Comparison of ENCODE assay signal across 28 mouse cellular contexts in genomic region chr15:70704547-70704946, GRCm38 (mm10).
DNase-seq lines count a peak whose midpoint lies in the region; ATAC-seq lines count a peak whose summit lies in the region.
"Had no signal": no experiment of that assay in that cellular context is flagged by ENCODE, and none has a peak within 500 bp of the region (broad histone marks: within the 10 kb centered on the region; RNA-seq: fewer than 3 reads in every experiment).

No protein-coding gene starts in this region.

- H3K27me3 ChIP-seq in hindbrain, embryonic 11.5 days (ENCODE audit: control insufficient read depth, insufficient read depth, low read length), result no peaks in the 10 kb centered on the region
- no peaks in the 10 kb centered on the region for H3K27me3 ChIP-seq in hindbrain, embryonic 13.5 days
- H3K27me3 ChIP-seq in neural tube, embryonic 13.5 days, result no peaks in the 10 kb centered on the region
- no peaks in the 10 kb centered on the region for H3K27me3 ChIP-seq in heart, embryonic 12.5 days (replicated peaks)
- H3K27me3 ChIP-seq: CH12.LX; embryonic facial prominence, embryonic 13.5 days; forebrain, embryonic 13.5 days; heart, embryonic 15.5 days; hindbrain, embryonic 15.5 days had no signal

- no peak overlapping the region for H3K4me2 ChIP-seq in hindbrain, embryonic 11.5 days (replicated peaks; ENCODE audit: low read depth, low read length)
- no peak overlapping the region for H3K4me2 ChIP-seq in hindbrain, embryonic 13.5 days
- no peak overlapping the region for H3K4me2 ChIP-seq in neural tube, embryonic 13.5 days
- H3K4me2 ChIP-seq in heart, embryonic 12.5 days, result no peak overlapping the region
- H3K4me2 ChIP-seq: embryonic facial prominence, embryonic 13.5 days; forebrain, embryonic 13.5 days; heart, embryonic 11.5 days; heart, embryonic 15.5 days; hindbrain, embryonic 15.5 days had no signal

- WGBS in hindbrain, embryonic 11.5 days, result 75% methylated on average over 2 of the region's 2 CpGs
- WGBS in hindbrain, embryonic 13.5 days, result 52% methylated on average over 2 of the region's 2 CpGs
- WGBS in neural tube, embryonic 13.5 days, result 42% methylated on average over 2 of the region's 2 CpGs
- WGBS in heart, embryonic 12.5 days, result 78% methylated on average over 2 of the region's 2 CpGs

- H3K9me3 ChIP-seq in hindbrain, embryonic 11.5 days (ENCODE audit: control insufficient read depth, low read length), result no peaks in the 10 kb centered on the region
- H3K9me3 ChIP-seq in hindbrain, embryonic 13.5 days, result no peaks in the 10 kb centered on the region
- peaks cover 4% of the 10 kb centered on the region; the same call in 1 of the 2 replicates for H3K9me3 ChIP-seq in neural tube, embryonic 13.5 days
- no peaks in the 10 kb centered on the region for H3K9me3 ChIP-seq in heart, embryonic 12.5 days (replicated peaks)
- H3K9me3 ChIP-seq: embryonic facial prominence, embryonic 13.5 days; forebrain, embryonic 10.5 days; forebrain, embryonic 13.5 days; G1E; heart, embryonic 15.5 days; hindbrain, embryonic 10.5 days; hindbrain, embryonic 15.5 days had no signal

- H3K4me3 ChIP-seq in hindbrain, embryonic 11.5 days (ENCODE audit: low read depth, low read length), result no peak overlapping the region
- H3K4me3 ChIP-seq in hindbrain, embryonic 13.5 days, result no peak overlapping the region
- H3K4me3 ChIP-seq in neural tube, embryonic 13.5 days, result no peak overlapping the region
- no peak overlapping the region for H3K4me3 ChIP-seq in heart, embryonic 12.5 days
- H3K4me3 ChIP-seq: embryonic facial prominence, embryonic 13.5 days; forebrain, embryonic 10.5 days; forebrain, embryonic 13.5 days; gastrocnemius, adult 2 months; heart, embryonic 15.5 days; hindbrain, embryonic 10.5 days; hindbrain, embryonic 15.5 days had no signal

- peak; percentile 51; the same call in 1 of the 2 replicates for ATAC-seq in hindbrain, embryonic 11.5 days (ENCODE audit: low FRiP score)
- no peak for ATAC-seq in hindbrain, embryonic 13.5 days (ENCODE audit: low FRiP score)
- peak; percentile 72 for ATAC-seq in neural tube, embryonic 13.5 days (ENCODE audit: low read depth)
- ATAC-seq in heart, embryonic 12.5 days (ENCODE audit: insufficient number of reproducible peaks, low FRiP score), result no peak
- ATAC-seq: forebrain, embryonic 13.5 days; forebrain, postnatal 0 days had no signal

- no peaks in the 10 kb centered on the region for H3K4me1 ChIP-seq in hindbrain, embryonic 11.5 days (replicated peaks; ENCODE audit: control insufficient read depth, insufficient read depth, low read length)
- H3K4me1 ChIP-seq in hindbrain, embryonic 13.5 days (replicated peaks), result no peaks in the 10 kb centered on the region
- peaks cover 5% of the 10 kb centered on the region; the same call in 1 of the 2 replicates for H3K4me1 ChIP-seq in neural tube, embryonic 13.5 days (replicated peaks)
- H3K4me1 ChIP-seq in heart, embryonic 12.5 days (replicated peaks), result no peaks in the 10 kb centered on the region
- H3K4me1 ChIP-seq: embryonic facial prominence, embryonic 13.5 days; forebrain, embryonic 10.5 days; forebrain, embryonic 13.5 days; heart, embryonic 15.5 days; hindbrain, embryonic 10.5 days; hindbrain, embryonic 15.5 days had no signal

- H3K36me3 ChIP-seq in hindbrain, embryonic 11.5 days (ENCODE audit: control insufficient read depth, insufficient read depth, low read length), result no peaks in the 10 kb centered on the region
- H3K36me3 ChIP-seq in hindbrain, embryonic 13.5 days, result no peaks in the 10 kb centered on the region
- no peaks in the 10 kb centered on the region for H3K36me3 ChIP-seq in neural tube, embryonic 13.5 days
- no peaks in the 10 kb centered on the region for H3K36me3 ChIP-seq in heart, embryonic 12.5 days
- H3K36me3 ChIP-seq: embryonic facial prominence, embryonic 13.5 days; forebrain, embryonic 10.5 days; G1E; heart, embryonic 15.5 days; hindbrain, embryonic 10.5 days; hindbrain, embryonic 15.5 days had no signal

- DNase-seq in hindbrain, embryonic 11.5 days (ENCODE audit: low spot score), result no peak
- DNase-seq in Muller cell, postnatal 12 days (ENCODE audit: inconsistent ontology term), result peak; percentile 54
- peak; percentile 38 for DNase-seq in retina, postnatal 1 day
- DNase-seq in cerebellum, adult 18-20 months, result no peak
- DNase-seq: adrenal gland, adult 2 months; adrenal gland, postnatal 14 days; B cell, adult 2 months; cerebellum, adult 11-12 months; cerebellum, adult 9-10 months; cerebellum, postnatal 25 days; forebrain, postnatal 0 days; gastrocnemius, adult 2 months; gastrocnemius, postnatal 14 days; heart, adult 11 months; heart, postnatal 10 days; heart, postnatal 36 days had no signal

- H3K9ac ChIP-seq in hindbrain, embryonic 11.5 days (ENCODE audit: low read depth, low read length), result no peak overlapping the region
- no peak overlapping the region for H3K9ac ChIP-seq in hindbrain, embryonic 13.5 days
- no peak overlapping the region for H3K9ac ChIP-seq in neural tube, embryonic 13.5 days
- no peak overlapping the region for H3K9ac ChIP-seq in heart, embryonic 12.5 days
- H3K9ac ChIP-seq: embryonic facial prominence, embryonic 13.5 days; forebrain, embryonic 13.5 days; forebrain, postnatal 0 days; heart, embryonic 15.5 days; hindbrain, embryonic 15.5 days had no signal

- H3K27ac ChIP-seq in hindbrain, embryonic 11.5 days (ENCODE audit: low read depth, low read length), result no peak overlapping the region
- no peak overlapping the region for H3K27ac ChIP-seq in hindbrain, embryonic 13.5 days
- H3K27ac ChIP-seq in neural tube, embryonic 13.5 days (replicated peaks), result no peak overlapping the region
- H3K27ac ChIP-seq in heart, embryonic 12.5 days (ENCODE audit: poor library complexity, severe bottlenecking), result no peak overlapping the region
- H3K27ac ChIP-seq: embryonic facial prominence, embryonic 13.5 days; forebrain, embryonic 10.5 days; forebrain, embryonic 13.5 days; gastrocnemius, adult 2 months; heart, embryonic 15.5 days; hindbrain, embryonic 10.5 days; hindbrain, embryonic 15.5 days had no signal

Comparison
In these comparisons a context has a peak if more than half of its experiments do, and no peak if none do; other contexts are left out.
1. ATAC-seq: peak in hindbrain, embryonic 11.5 days (single experiment) and neural tube, embryonic 13.5 days (single experiment); none in hindbrain, embryonic 13.5 days (single experiment) and heart, embryonic 12.5 days (single experiment).
2. DNase-seq: peak in Muller cell, postnatal 12 days (single experiment) and retina, postnatal 1 day (single experiment); none in hindbrain, embryonic 11.5 days (single experiment) and cerebellum, adult 18-20 months (0 of 2).